Mouse (Mus musculus): ENCODE measurements around the gene Trmt1. TPM values are rescaled to one million over a fixed set of nuclear protein-coding genes. Genes with fewer than 3 reads are reported as not detected.

Trmt1 gene
- total RNA-seq, 1 experiment from 2014 or later = 44.7 TPM

- ATAC-seq (replicated peaks; ENCODE audit: insufficient number of reproducible peaks, low FRiP score, low TSS enrichment, poor library complexity, severe bottlenecking) = peak; percentile 88
Measured at GRCm38 (mm10) chr8:84722850-84723570, 36.9 kb downstream of the Trmt1 start, which contains the start of gene G430095P16Rik. Gene G430095P16Rik (plus strand): TSS chr8:84723007.

GRCm38 (mm10) chr8:84723571-84723900 is 37.4 kb downstream of the Trmt1 start:
- no peak for ATAC-seq (replicated peaks; ENCODE audit: insufficient number of reproducible peaks, low FRiP score, low TSS enrichment, poor library complexity, severe bottlenecking)

DNA sequence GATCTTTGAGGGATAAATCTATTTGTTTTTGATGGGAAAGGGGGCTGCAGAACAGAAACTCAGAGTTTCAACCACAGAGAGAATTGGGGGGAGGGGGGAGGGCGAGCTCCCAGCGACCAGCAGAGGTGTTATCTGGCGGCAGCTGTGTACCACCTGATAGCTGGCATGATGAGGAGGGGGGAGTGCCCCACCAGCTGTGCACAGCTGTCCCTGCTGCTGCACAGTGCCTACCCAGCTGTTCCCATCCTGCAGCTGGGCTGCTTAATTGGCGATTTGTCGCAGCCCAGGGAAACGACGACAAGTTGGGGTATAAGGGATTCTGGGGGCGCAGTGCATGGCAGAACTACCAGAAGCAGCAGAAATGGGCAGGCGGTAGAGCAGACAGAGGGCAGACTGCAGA is 38.6 kb downstream of the Trmt1 start:
- no peak for ATAC-seq (replicated peaks; ENCODE audit: insufficient number of reproducible peaks, low FRiP score, low TSS enrichment, poor library complexity, severe bottlenecking)

GRCm38 (mm10) chr8:84725246-84725940 is 39.3 kb downstream of the Trmt1 start:
- no peak for ATAC-seq (replicated peaks; ENCODE audit: insufficient number of reproducible peaks, low FRiP score, low TSS enrichment, poor library complexity, severe bottlenecking)

DNA sequence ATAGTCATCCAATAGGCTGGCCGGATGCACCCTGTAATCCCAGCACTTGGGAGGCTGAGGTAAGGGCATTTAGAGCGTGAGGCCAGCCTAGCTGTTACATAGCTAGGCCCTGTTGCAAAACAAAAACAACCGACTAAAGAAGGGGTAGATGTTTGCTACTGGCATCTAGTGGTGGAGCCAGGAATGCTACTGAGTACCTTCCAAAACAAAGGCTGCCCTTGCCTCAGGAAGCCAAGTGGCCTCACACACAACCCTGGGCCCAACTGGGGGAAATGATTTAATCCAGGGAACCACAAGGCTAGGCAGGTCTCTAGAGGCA is 39.8 kb downstream of the Trmt1 start:
- peak; percentile 65 for ATAC-seq (replicated peaks; ENCODE audit: insufficient number of reproducible peaks, low FRiP score, low TSS enrichment, poor library complexity, severe bottlenecking)

GRCm38 (mm10) chr8:84728474-84728873 is 42.4 kb downstream of the Trmt1 start:
- no peak for ATAC-seq (replicated peaks; ENCODE audit: insufficient number of reproducible peaks, low FRiP score, low TSS enrichment, poor library complexity, severe bottlenecking)

DNA sequence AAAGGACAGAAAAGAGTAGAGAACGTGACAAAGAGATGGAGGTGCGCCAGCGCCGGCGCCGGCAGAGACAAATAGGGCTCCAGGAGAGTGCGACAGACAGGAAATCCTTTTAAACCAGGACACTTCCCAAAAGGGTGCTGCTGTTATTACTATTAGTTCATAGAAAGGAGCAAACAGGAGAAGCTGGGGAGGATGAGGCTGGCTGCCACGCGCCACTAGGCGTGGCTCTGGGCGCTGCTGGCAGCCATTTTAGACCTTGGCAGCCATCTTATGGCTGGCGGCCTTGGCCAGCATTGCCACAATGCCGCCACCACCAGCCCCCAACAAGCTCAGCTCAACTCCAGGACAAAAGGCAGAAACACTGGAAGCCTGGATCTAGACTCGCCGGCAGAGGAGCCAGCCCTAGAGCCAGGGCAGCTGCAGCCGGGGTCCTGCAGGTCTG is 43.8 kb downstream of the Trmt1 start:
- no peak for ATAC-seq (replicated peaks; ENCODE audit: insufficient number of reproducible peaks, low FRiP score, low TSS enrichment, poor library complexity, severe bottlenecking)

DNA sequence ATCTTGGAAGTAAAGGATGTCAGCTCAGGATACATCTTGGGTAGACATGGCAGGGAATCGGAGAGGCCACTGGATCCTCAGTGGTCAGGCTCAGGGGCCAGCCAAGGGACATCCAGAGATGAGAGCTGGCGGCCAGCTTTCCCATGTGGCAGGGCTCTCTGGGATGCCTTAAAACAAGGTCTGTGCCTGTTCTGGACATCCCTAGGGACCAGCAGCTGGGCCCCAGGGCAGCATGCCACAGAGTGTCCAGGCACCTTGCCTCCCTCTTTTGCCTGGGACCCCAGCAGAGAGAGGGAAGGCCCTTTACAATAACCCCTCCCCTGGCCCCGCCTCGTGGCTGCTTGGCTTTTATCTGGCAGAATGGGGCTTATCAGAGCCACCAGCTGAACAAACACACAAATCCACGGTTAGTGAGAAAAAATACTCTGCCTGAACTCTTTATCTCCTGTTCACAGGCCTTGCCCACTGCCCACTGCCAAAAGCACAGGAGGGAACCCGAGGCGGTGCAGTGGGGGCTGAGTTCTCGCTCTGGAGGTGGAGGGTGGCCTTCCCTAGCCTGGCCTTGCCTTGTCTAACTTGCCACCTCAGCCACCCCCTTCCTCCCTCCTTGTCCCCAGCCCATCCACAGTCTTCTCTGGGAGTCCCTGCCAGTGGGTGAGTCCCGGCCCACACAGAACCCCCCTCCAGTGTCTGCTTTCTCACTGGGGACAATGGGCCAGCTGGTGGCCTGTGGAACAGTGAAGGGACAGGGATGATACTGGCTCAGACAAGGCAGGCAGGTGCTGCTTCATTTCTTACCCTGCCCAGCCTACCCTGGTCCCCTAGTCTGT is 44.6 kb downstream of the Trmt1 start:
- ATAC-seq (replicated peaks; ENCODE audit: insufficient number of reproducible peaks, low FRiP score, low TSS enrichment, poor library complexity, severe bottlenecking) = no peak

- ATAC-seq (replicated peaks; ENCODE audit: insufficient number of reproducible peaks, low FRiP score, low TSS enrichment, poor library complexity, severe bottlenecking) = no peak
Measured at GRCm38 (mm10) chr8:84731371-84732177, 45.5 kb downstream of the Trmt1 start.

DNA sequence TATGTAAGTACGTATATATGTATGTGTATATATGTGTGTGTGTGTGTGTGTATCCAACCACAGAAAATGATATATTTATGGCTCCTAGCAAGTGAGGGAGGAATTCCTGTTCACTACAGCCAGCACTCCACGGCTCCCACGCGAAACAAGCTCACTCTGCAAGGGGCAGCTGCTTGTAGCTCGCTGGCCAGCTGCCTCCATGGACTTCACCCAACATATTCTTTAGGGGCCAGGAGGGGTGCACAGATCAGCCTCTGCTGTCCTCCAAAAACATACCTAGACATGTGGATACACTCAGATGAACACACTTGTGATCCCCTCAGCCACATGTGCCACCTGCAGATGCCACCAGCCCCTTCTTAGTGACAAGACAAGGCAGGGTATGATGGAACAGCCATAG is 46.4 kb downstream of the Trmt1 start:
- ATAC-seq (replicated peaks; ENCODE audit: insufficient number of reproducible peaks, low FRiP score, low TSS enrichment, poor library complexity, severe bottlenecking) = no peak

GRCm38 (mm10) chr8:84732996-84733395 is 46.9 kb downstream of the Trmt1 start:
- ATAC-seq (replicated peaks; ENCODE audit: insufficient number of reproducible peaks, low FRiP score, low TSS enrichment, poor library complexity, severe bottlenecking) = no peak

- ATAC-seq (replicated peaks; ENCODE audit: insufficient number of reproducible peaks, low FRiP score, low TSS enrichment, poor library complexity, severe bottlenecking) = no peak
Measured at GRCm38 (mm10) chr8:84733959-84734358, 47.9 kb downstream of the Trmt1 start.

DNA sequence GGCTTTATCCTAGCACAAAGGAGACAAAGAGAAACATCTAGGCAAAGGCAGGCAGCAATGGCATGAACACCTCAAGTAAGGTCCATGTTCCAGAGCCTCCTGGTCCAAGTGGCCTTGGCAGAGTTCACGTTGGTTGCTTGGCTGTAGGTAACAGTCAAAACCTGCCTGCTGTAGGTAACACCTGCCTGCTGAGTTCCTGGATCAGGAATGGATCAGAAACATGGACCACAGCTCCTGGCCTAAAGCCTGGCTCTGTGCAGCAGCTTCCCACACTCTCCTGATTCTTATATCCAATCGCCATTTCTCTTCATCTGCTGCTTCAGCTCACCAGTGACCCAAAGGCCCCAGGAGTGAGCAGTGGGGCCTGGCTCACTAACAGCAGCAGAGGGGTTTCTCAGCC is 48.6 kb downstream of the Trmt1 start:
- no peak for ATAC-seq (replicated peaks; ENCODE audit: insufficient number of reproducible peaks, low FRiP score, low TSS enrichment, poor library complexity, severe bottlenecking)

DNA sequence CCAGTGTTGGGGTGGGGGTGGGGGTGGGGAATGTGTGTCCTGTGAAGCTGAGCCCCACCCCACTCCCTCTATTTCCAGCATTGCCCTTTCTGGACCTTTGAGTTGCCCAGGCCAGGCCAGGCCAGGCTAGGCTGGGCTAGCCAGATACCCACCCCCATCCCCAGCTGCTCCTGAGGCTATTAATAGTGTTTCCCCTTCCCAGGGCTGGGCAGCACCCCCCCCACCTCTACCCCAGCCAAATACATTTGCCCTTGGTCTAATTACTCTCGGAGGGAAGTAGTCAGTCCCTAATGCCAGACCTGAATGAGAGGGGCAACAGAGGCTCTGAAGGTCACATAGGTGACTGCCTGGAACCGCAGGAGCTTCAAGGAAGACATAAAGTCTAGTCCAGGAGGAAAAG is 49.5 kb downstream of the Trmt1 start:
- no peak for ATAC-seq (replicated peaks; ENCODE audit: insufficient number of reproducible peaks, low FRiP score, low TSS enrichment, poor library complexity, severe bottlenecking)

DNA sequence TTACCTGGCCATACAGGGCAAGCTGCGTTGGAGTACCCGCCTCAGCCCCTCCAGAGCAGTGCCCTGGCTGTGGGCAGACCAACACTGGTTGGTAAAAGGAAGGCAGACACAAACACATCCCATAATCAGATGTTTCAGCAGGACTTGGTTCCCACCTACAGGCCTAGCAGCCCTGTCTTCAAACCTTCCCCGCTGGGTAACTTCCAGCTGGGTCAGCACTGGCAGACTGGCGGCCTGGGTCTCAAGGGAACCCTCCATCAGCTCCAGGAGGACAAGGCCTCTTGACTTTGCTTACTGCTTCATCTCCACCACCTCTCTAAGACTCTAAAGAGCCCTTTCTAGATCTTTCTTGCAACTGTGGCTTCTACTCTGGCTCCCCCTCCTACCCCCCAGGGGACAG is 50.4 kb downstream of the Trmt1 start:
- ATAC-seq (replicated peaks; ENCODE audit: insufficient number of reproducible peaks, low FRiP score, low TSS enrichment, poor library complexity, severe bottlenecking) = no peak

DNA sequence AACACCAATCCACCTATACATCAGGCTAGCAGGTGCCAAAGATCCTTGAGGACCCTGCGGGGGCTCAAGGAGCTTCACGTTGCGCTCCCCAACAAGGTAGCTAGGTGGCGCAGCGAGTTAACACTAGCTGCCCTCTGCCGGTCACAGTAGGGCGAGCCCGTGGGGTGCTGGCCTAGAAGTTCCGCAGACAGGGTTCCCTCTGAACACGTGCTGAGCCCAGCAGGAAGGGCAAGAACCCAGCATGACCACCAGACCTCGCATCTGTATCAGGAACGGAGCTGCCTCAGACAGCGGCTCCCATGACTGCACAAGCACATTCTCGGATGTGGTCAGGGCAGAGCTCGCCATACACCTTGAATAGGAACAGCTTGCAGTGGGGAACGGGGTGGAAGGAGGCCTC is 51.5 kb downstream of the Trmt1 start:
- peak; percentile 95 for ATAC-seq (replicated peaks; ENCODE audit: insufficient number of reproducible peaks, low FRiP score, low TSS enrichment, poor library complexity, severe bottlenecking)

- ATAC-seq (replicated peaks; ENCODE audit: insufficient number of reproducible peaks, low FRiP score, low TSS enrichment, poor library complexity, severe bottlenecking) = no peak
Measured at GRCm38 (mm10) chr8:84738266-84738665, 52.2 kb downstream of the Trmt1 start.

DNA sequence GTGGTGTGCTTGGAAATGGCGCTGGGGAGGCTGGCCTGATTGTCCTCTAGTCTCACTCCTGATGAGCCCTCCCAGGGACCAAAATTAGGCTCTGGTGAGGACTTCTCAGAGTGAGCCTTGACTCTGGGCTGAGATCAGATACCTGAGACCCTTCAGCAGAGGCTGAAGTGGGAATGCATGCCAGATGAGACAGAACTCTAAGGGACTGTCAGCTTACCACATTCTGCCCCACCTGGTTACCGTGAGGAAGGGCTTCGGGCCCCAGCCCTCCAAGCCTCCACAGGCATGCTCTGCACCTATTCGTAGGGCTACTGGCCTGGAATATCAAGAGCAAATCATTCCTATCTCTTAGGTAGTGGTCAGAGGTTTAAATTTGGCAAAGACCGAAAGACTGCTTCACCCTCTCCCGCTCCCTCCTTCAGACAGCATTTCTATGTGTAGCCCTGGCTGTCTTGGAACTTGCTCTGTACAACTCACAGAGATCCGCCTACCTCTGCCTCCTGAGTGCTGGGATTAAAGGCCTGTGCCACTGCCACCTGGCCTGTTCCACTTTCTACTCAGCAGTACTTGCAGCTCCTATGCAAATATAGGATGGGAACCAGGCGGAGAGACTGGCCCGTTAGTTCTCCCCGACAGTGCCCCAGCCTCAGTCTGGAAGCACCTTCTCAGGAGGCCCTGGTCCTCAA is 52.8 kb downstream of the Trmt1 start:
- no peak for ATAC-seq (replicated peaks; ENCODE audit: insufficient number of reproducible peaks, low FRiP score, low TSS enrichment, poor library complexity, severe bottlenecking)

GRCm38 (mm10) chr8:84739401-84739742 is 53.3 kb downstream of the Trmt1 start:
- no peak for ATAC-seq (replicated peaks; ENCODE audit: insufficient number of reproducible peaks, low FRiP score, low TSS enrichment, poor library complexity, severe bottlenecking)

All from monocyte, adult 5-6 weeks (primary cell).